Mouse (Mus musculus) stomach, embryonic 16.5 days (tissue): ENCODE data around the gene Aire. TPM values are rescaled to one million over a fixed set of nuclear protein-coding genes. Genes with fewer than 3 reads are reported as not detected.

ENCODE experiments used
- ATAC-seq: fragments of 200-750 bp; cut with Nextera tagmentation; 2 replicates; pipeline ENCODE4 v1.8.0; 2017; ENCODE audit warnings: moderate number of reproducible peaks, moderate TSS enrichment; ENCODE audit not compliant: insufficient read depth, low FRiP score
- H3K27ac ChIP-seq: fragments of 300-500 bp; sonication (generic); 2 replicates; pipeline ENCODE4 v1.5.1; 2014; ENCODE audit warnings: low read length
- H3K27me3 ChIP-seq: fragments of 300-500 bp; sonication (generic); 2 replicates; pipeline ENCODE4 v1.6.1; 2014; ENCODE audit warnings: low read length, control low read depth, mixed read lengths; ENCODE audit not compliant: control insufficient read depth, insufficient read depth
- H3K36me3 ChIP-seq: fragments of 300-500 bp; sonication (generic); 2 replicates; pipeline ENCODE4 v1.6.1; 2014; ENCODE audit warnings: low read length; ENCODE audit not compliant: control insufficient read depth, insufficient read depth
- H3K4me1 ChIP-seq: fragments of 300-500 bp; sonication (generic); 2 replicates; pipeline ENCODE4 v1.6.1; 2014; ENCODE audit warnings: low read length, control low read depth, mixed read lengths; ENCODE audit not compliant: control insufficient read depth, insufficient read depth
- H3K4me2 ChIP-seq: fragments of 300-500 bp; sonication (generic); 2 replicates; pipeline ENCODE4 v1.6.1; 2014; ENCODE audit warnings: low read depth, low read length, mixed read lengths
- H3K4me3 ChIP-seq: fragments of 300-500 bp; sonication (generic); replicated peaks from 2 replicates; pipeline ENCODE4 v1.5.1; 2014; ENCODE audit warnings: mild to moderate bottlenecking, low read length
- H3K9ac ChIP-seq: fragments of 300-500 bp; sonication (generic); 2 replicates; pipeline ENCODE4 v1.6.1; 2014; ENCODE audit warnings: low read length
- H3K9me3 ChIP-seq: fragments of 300-500 bp; sonication (generic); replicated peaks from 2 replicates; pipeline ENCODE4 v1.6.1; 2016; ENCODE audit warnings: low read length, control low read depth; ENCODE audit not compliant: control insufficient read depth
- whole genome bisulfite sequencing: fragments of 180-500 bp; shearing (Covaris S2); extraction: QIAGEN DNeasy Blood & Tissue Kit; methylation state at CpG from one replicate; pipeline ENCODE4 v1.1.7; 2014; 5-methylcytosine and 5-hydroxymethylcytosine counted together
- polyA plus RNA-seq: library from polyadenylated mRNA; unstranded; fragments of >200 nt; fragmentation: Nextera tagmentation; extraction: Ambion mirVana; gene quantifications from 2 replicates; pipeline ENCODE4 v1.2.1, GENCODE M21; 2015

Gene Aire
- polyA plus RNA-seq, 1 experiment from 2014 or later: 0.15 TPM

GRCm38 (mm10) chr10:78005791-78006438 is 37.5 kb downstream of the Aire start:
- Histone ChIP-seq H3K9ac (peak overlapping the region; percentile 86), H3K9me3 (no peaks in the 10 kb centered on the region), H3K4me3 (no peak overlapping the region), H3K36me3 (no peaks in the 10 kb centered on the region; the same call in 1 of the 2 replicates), H3K4me2 (peak overlapping the region; percentile 14; the same call in 1 of the 2 replicates), H3K27ac (peak overlapping the region; percentile 22; the same call in 1 of the 2 replicates), H3K4me1 (peaks cover 43% of the 10 kb centered on the region), H3K27me3 (no peaks in the 10 kb centered on the region)
- no peak for ATAC-seq
- 85% methylated on average over 4 of the region's 4 CpGs for WGBS

GRCm38 (mm10) chr10:78004479-78005100 is 38.8 kb downstream of the Aire start:
- peaks cover 8% of the 10 kb centered on the region for H3K36me3 ChIP-seq
- H3K4me1 ChIP-seq: peaks cover 39% of the 10 kb centered on the region
- WGBS: 75% methylated on average over 3 of the region's 3 CpGs

GRCm38 (mm10) chr10:78002316-78002715 is 41.1 kb downstream of the Aire start:
- 92% methylated on average over 2 of the region's 2 CpGs for WGBS
- Histone ChIP-seq H3K9me3 (no peaks in the 10 kb centered on the region), H3K4me3 (no peak overlapping the region), H3K4me2 (no peak overlapping the region), H3K27me3 (no peaks in the 10 kb centered on the region), H3K9ac (no peak overlapping the region), H3K27ac (no peak overlapping the region), H3K36me3 (peaks cover 14% of the 10 kb centered on the region), H3K4me1 (peaks cover 23% of the 10 kb centered on the region)
- no peak for ATAC-seq

More at GRCm38 (mm10) chr10:78004479-78005100, 38.8 kb downstream of the Aire start:
- ATAC-seq: peak; percentile 26; the same call in 1 of the 2 replicates
- Histone ChIP-seq H3K9me3 (no peaks in the 10 kb centered on the region), H3K4me2 (no peak overlapping the region), H3K4me3 (no peak overlapping the region), H3K9ac (no peak overlapping the region; the same call in 1 of the 2 replicates), H3K27ac (peak overlapping the region; percentile 16; the same call in 1 of the 2 replicates), H3K27me3 (no peaks in the 10 kb centered on the region)

- Histone ChIP-seq H3K36me3 (peaks cover 14% of the 10 kb centered on the region), H3K4me1 (peaks cover 18% of the 10 kb centered on the region)
- WGBS: 83% methylated on average over 11 of the region's 11 CpGs
Measured at GRCm38 (mm10) chr10:78001796-78002195, 41.6 kb downstream of the Aire start.

GRCm38 (mm10) chr10:78000200-78000599 is 43.2 kb downstream of the Aire start:
- H3K4me3 ChIP-seq: no peak overlapping the region
- ATAC-seq: no peak
- H3K4me2 ChIP-seq: no peak overlapping the region
- peaks cover 4% of the 10 kb centered on the region; the same call in 1 of the 2 replicates for H3K4me1 ChIP-seq
- H3K9ac ChIP-seq: no peak overlapping the region
- peaks cover 24% of the 10 kb centered on the region for H3K36me3 ChIP-seq
- 90% methylated on average over 5 of the region's 5 CpGs for WGBS
- H3K9me3 ChIP-seq: no peaks in the 10 kb centered on the region
- no peaks in the 10 kb centered on the region for H3K27me3 ChIP-seq
- no peak overlapping the region for H3K27ac ChIP-seq

More at GRCm38 (mm10) chr10:78001796-78002195, 41.6 kb downstream of the Aire start:
- Histone ChIP-seq H3K4me2 (no peak overlapping the region), H3K27me3 (no peaks in the 10 kb centered on the region), H3K9ac (no peak overlapping the region), H3K9me3 (no peaks in the 10 kb centered on the region), H3K27ac (no peak overlapping the region), H3K4me3 (no peak overlapping the region)
- ATAC-seq: no peak

GRCm38 (mm10) chr10:77995639-77996038 is 47.8 kb downstream of the Aire start:
- 88% methylated on average over 3 of the region's 3 CpGs for WGBS
- H3K4me3 ChIP-seq: no peak overlapping the region
- H3K27ac ChIP-seq: no peak overlapping the region
- no peak for ATAC-seq
- no peaks in the 10 kb centered on the region for H3K4me1 ChIP-seq
- H3K4me2 ChIP-seq: no peak overlapping the region
- H3K27me3 ChIP-seq: no peaks in the 10 kb centered on the region
- no peak overlapping the region for H3K9ac ChIP-seq
- no peaks in the 10 kb centered on the region for H3K9me3 ChIP-seq
- H3K36me3 ChIP-seq: peaks cover 38% of the 10 kb centered on the region

GRCm38 (mm10) chr10:77985775-77986174 is 57.6 kb downstream of the Aire start:
- WGBS: 77% methylated on average over 5 of the region's 5 CpGs
- H3K9me3 ChIP-seq: no peaks in the 10 kb centered on the region
- H3K9ac ChIP-seq: no peak overlapping the region

GRCm38 (mm10) chr10:77984660-77985059 is 58.8 kb downstream of the Aire start:
- H3K4me1 ChIP-seq: no peaks in the 10 kb centered on the region
- H3K36me3 ChIP-seq: peaks cover 11% of the 10 kb centered on the region; the same call in 1 of the 2 replicates
- no peak overlapping the region for H3K4me2 ChIP-seq
- peak; percentile 61 for ATAC-seq
- H3K9me3 ChIP-seq: no peaks in the 10 kb centered on the region
- H3K4me3 ChIP-seq: no peak overlapping the region
- H3K9ac ChIP-seq: peak overlapping the region; percentile 25; the same call in 1 of the 2 replicates
- 2% methylated on average over 4 of the region's 4 CpGs for WGBS
- no peaks in the 10 kb centered on the region for H3K27me3 ChIP-seq
- no peak overlapping the region for H3K27ac ChIP-seq

More at GRCm38 (mm10) chr10:77985775-77986174, 57.6 kb downstream of the Aire start:
- Histone ChIP-seq H3K27me3 (no peaks in the 10 kb centered on the region), H3K27ac (no peak overlapping the region), H3K36me3 (peaks cover 13% of the 10 kb centered on the region; the same call in 1 of the 2 replicates), H3K4me3 (no peak overlapping the region), H3K4me2 (no peak overlapping the region), H3K4me1 (no peaks in the 10 kb centered on the region)
- ATAC-seq: no peak
